Mouse (Mus musculus): ENCODE results near the gene Gm10972. TPM values are rescaled to one million over a fixed set of nuclear protein-coding genes. Genes with fewer than 3 reads are reported as not detected.

Gm10972 gene
- total RNA-seq, 2 experiments from 2014 or later = not detected

Other genes with a start within 250 kb of the Gm10972 start
- 1.0 TPM in 1 of 2 replicates, not detected in the other for gene Lingo4, start 244.6 kb upstream of the Gm10972 start, total RNA-seq (2014; fragmentation: Nextera tagmentation)
- 0.28 TPM in 1 of 2 replicates, not detected in the other for gene Lingo4, start 244.6 kb upstream of the Gm10972 start, total RNA-seq (2017)
- gene Tdrkh, start 229.8 kb upstream of the Gm10972 start, total RNA-seq (2014; fragmentation: Nextera tagmentation) = 2.3 and 12.0 TPM in 2 replicates
- 4.7 and 6.8 TPM in 2 replicates for gene Tdrkh, start 229.8 kb upstream of the Gm10972 start, total RNA-seq (2017)
- gene Mrpl9, start 199.8 kb upstream of the Gm10972 start, total RNA-seq (2014; fragmentation: Nextera tagmentation) = 47.9 and 62.5 TPM in 2 replicates
- 92.4 and 99.0 TPM in 2 replicates for gene Mrpl9, start 199.8 kb upstream of the Gm10972 start, total RNA-seq (2017)
- not detected in 2 replicates for gene Oaz3, start 199.2 kb upstream of the Gm10972 start, total RNA-seq (2014; fragmentation: Nextera tagmentation)
- not detected in 2 replicates for gene Oaz3, start 199.2 kb upstream of the Gm10972 start, total RNA-seq (2017)
- not detected in 2 replicates for gene Celf3, start 164.8 kb upstream of the Gm10972 start, total RNA-seq (2014; fragmentation: Nextera tagmentation)
- not detected in 2 replicates for gene Celf3, start 164.8 kb upstream of the Gm10972 start, total RNA-seq (2017)
- gene Riiad1, start 162.8 kb upstream of the Gm10972 start, total RNA-seq (2014; fragmentation: Nextera tagmentation) = 3.9 TPM in 1 of 2 replicates, not detected in the other
- not detected in 2 replicates for gene Riiad1, start 162.8 kb upstream of the Gm10972 start, total RNA-seq (2017)
- gene Snx27, start 60.4 kb upstream of the Gm10972 start, total RNA-seq (2014; fragmentation: Nextera tagmentation) = 24.2 and 45.2 TPM in 2 replicates
- 30.2 and 30.5 TPM in 2 replicates for gene Snx27, start 60.4 kb upstream of the Gm10972 start, total RNA-seq (2017)
- 6.6 and 6.7 TPM in 2 replicates for gene Tuft1, start 15.8 kb downstream of the Gm10972 start, total RNA-seq (2014; fragmentation: Nextera tagmentation)
- 7.4 and 10.4 TPM in 2 replicates for gene Tuft1, start 15.8 kb downstream of the Gm10972 start, total RNA-seq (2017)
- gene Selenbp2, start 50.4 kb downstream of the Gm10972 start, total RNA-seq (2014; fragmentation: Nextera tagmentation) = 0.74 and 7.0 TPM in 2 replicates
- gene Selenbp2, start 50.4 kb downstream of the Gm10972 start, total RNA-seq (2017) = 1.1 TPM in 1 of 2 replicates, not detected in the other
- 0.30 and 0.42 TPM in 2 replicates for gene Cgn, start 143.4 kb downstream of the Gm10972 start, total RNA-seq (2014; fragmentation: Nextera tagmentation)
- gene Cgn, start 143.4 kb downstream of the Gm10972 start, total RNA-seq (2017) = not detected in 2 replicates
- 49.6 and 59.1 TPM in 2 replicates for gene Pogz, start 194.5 kb downstream of the Gm10972 start, total RNA-seq (2014; fragmentation: Nextera tagmentation)
- gene Pogz, start 194.5 kb downstream of the Gm10972 start, total RNA-seq (2017) = 12.5 and 18.7 TPM in 2 replicates
- 427 and 467 TPM in 2 replicates for gene Psmb4, start 243.8 kb downstream of the Gm10972 start, total RNA-seq (2014; fragmentation: Nextera tagmentation)
- gene Psmb4, start 243.8 kb downstream of the Gm10972 start, total RNA-seq (2017) = 212 and 218 TPM in 2 replicates

Data from megakaryocyte-erythroid progenitor cell, adult 5-6 weeks (primary cell).